Mouse (Mus musculus) MEL (cell line): ENCODE measurements at regions not wholly inside any gene's neighbourhood (a gene's known extent, or its start where the extent isn't known, plus 50 kb on each side); places are given as distances from the start of the nearest gene placed in this dataset.

Experiments used
- DNase-seq: peaks from one replicate; pipeline ENCODE4 v3.0.0; 2011; ENCODE audit warnings: low read depth, low spot score
- H3K27ac ChIP-seq: 2 replicates; pipeline ENCODE4 v1.5.1; 2012; ENCODE audit warnings: low read depth, mild to moderate bottlenecking, control low read depth, low read length, moderate library complexity; ENCODE audit not compliant: control insufficient read depth
- H3K27me3 ChIP-seq, 2 experiments: fragments of 150-350 bp in 1 of 2; sonication (generic) in 1 of 2; 2 replicates each; pipeline ENCODE4 v1.6.1; 2012; ENCODE audit warnings: low read length in 2 of 2, mild to moderate bottlenecking in 2 of 2, improper control_type of control experiment in 1 of 2, moderate library complexity in 1 of 2; ENCODE audit not compliant: insufficient read depth in 2 of 2, control insufficient read depth in 1 of 2
- H3K36me3 ChIP-seq, 2 experiments: 2 replicates each; pipeline ENCODE4 v1.6.1; 2012 to 2014; ENCODE audit warnings: low read length in 2 of 2, improper control_type of control experiment in 1 of 2, inconsistent platforms in 1 of 2, mild to moderate bottlenecking in 1 of 2; ENCODE audit not compliant: insufficient read depth in 2 of 2, control insufficient read depth in 1 of 2
- H3K4me1 ChIP-seq, 2 experiments: fragments of 150-350 bp in 1 of 2; sonication (generic) in 1 of 2; 2 replicates each; pipeline ENCODE4 v1.6.1; 2012; ENCODE audit warnings: low read length in 2 of 2, improper control_type of control experiment in 1 of 2, mild to moderate bottlenecking in 1 of 2; ENCODE audit not compliant: insufficient read depth in 2 of 2, control insufficient read depth in 1 of 2
- H3K4me3 ChIP-seq, 2 experiments: fragments of 150-350 bp in 1 of 2; sonication (generic) in 1 of 2; 2 replicates each; pipeline ENCODE4 v1.5.1; 2012; ENCODE audit warnings: low read depth in 2 of 2, low read length in 2 of 2, mild to moderate bottlenecking in 2 of 2, moderate library complexity in 2 of 2, control low read depth in 1 of 2, improper control_type of control experiment in 1 of 2; ENCODE audit not compliant: control insufficient read depth in 1 of 2, insufficient read depth in 1 of 2
- H3K79me2 ChIP-seq: 2 replicates; pipeline ENCODE4 v1.6.1; 2012; ENCODE audit warnings: mild to moderate bottlenecking, low read length, moderate library complexity; ENCODE audit not compliant: control insufficient read depth, poor library complexity, insufficient read depth
- H3K9ac ChIP-seq: 2 replicates; pipeline ENCODE4 v1.6.1; 2012; ENCODE audit warnings: low read depth, mild to moderate bottlenecking, control low read depth, low read length, moderate library complexity; ENCODE audit not compliant: control insufficient read depth, poor library complexity, severe bottlenecking
- H3K9me3 ChIP-seq: fragments of 150-350 bp; sonication (generic); replicated peaks from 2 replicates; pipeline ENCODE4 v1.6.1; 2012; ENCODE audit warnings: mild to moderate bottlenecking, low read length, improper control_type of control experiment, moderate library complexity; ENCODE audit not compliant: insufficient read depth
- CHD1 ChIP-seq: IDR thresholded peaks from 2 replicates; pipeline ENCODE4 v1.6.1; 2012; ENCODE audit warnings: low read depth, mild to moderate bottlenecking, inconsistent platforms, low read length, improper control_type of control experiment
- CHD2 ChIP-seq: IDR thresholded peaks from 2 replicates; pipeline ENCODE4 v1.6.1; 2011; ENCODE audit warnings: low read length, improper control_type of control experiment
- CTCF ChIP-seq, 3 experiments: IDR thresholded peaks in 2 of 3; conservative IDR thresholded peaks in 1 of 3; 2 replicates each; pipeline ENCODE4 v1.5.1; 2011 to 2012; ENCODE audit warnings: low read length in 3 of 3, low read depth in 2 of 3, mild to moderate bottlenecking in 2 of 3, improper control_type of control experiment in 1 of 3, inconsistent platforms in 1 of 3, mixed read lengths in 1 of 3, moderate library complexity in 1 of 3; ENCODE audit not compliant: control insufficient read depth in 1 of 3, insufficient read depth in 1 of 3, poor library complexity in 1 of 3, severe bottlenecking in 1 of 3
- E2F4 ChIP-seq: IDR thresholded peaks from 2 replicates; pipeline ENCODE4 v1.6.1; 2011; ENCODE audit warnings: low read depth, low read length, improper control_type of control experiment, borderline replicate concordance
- ELF1 ChIP-seq: IDR thresholded peaks from 2 replicates; pipeline ENCODE4 v1.6.1; 2014; ENCODE audit warnings: low read depth, mild to moderate bottlenecking, inconsistent platforms, low read length, improper control_type of control experiment, moderate library complexity
- EP300 ChIP-seq, 2 experiments: IDR thresholded peaks; 2 replicates each; pipeline ENCODE4 v1.6.1; 2011; ENCODE audit warnings: improper control_type of control experiment in 2 of 2, low read length in 2 of 2, low read depth in 1 of 2, mild to moderate bottlenecking in 1 of 2
- ETS1 ChIP-seq: IDR thresholded peaks from 2 replicates; pipeline ENCODE4 v1.6.1; 2012; ENCODE audit warnings: low read depth, mild to moderate bottlenecking, inconsistent platforms, low read length, improper control_type of control experiment, moderate library complexity
- GATA1 ChIP-seq: IDR thresholded peaks from 2 replicates; pipeline ENCODE4 v1.6.1; 2011; ENCODE audit warnings: low read depth, low read length, improper control_type of control experiment
- HCFC1 ChIP-seq: IDR thresholded peaks from 2 replicates; pipeline ENCODE4 v1.6.1; 2012; ENCODE audit warnings: low read depth, mild to moderate bottlenecking, inconsistent platforms, low read length, improper control_type of control experiment, moderate library complexity
- JUND ChIP-seq: IDR thresholded peaks from 2 replicates; pipeline ENCODE4 v1.6.1; 2011; ENCODE audit warnings: low read depth, mild to moderate bottlenecking, improper control_type of control experiment, low read length
- KAT2A ChIP-seq: conservative IDR thresholded peaks from 2 replicates; pipeline ENCODE4 v1.6.1; 2012; ENCODE audit warnings: low read depth, low read length, improper control_type of control experiment, inconsistent platforms
- MEF2A ChIP-seq: IDR thresholded peaks from 2 replicates; pipeline ENCODE4 v1.6.1; 2014; ENCODE audit warnings: low read depth, mild to moderate bottlenecking, inconsistent platforms, low read length, improper control_type of control experiment; ENCODE audit not compliant: poor library complexity, insufficient replicate concordance, severe bottlenecking; ENCODE audit errors: extremely low read depth
- MYB ChIP-seq: IDR thresholded peaks from 2 replicates; pipeline ENCODE4 v1.6.1; 2011; ENCODE audit warnings: mild to moderate bottlenecking, low read depth, low read length, improper control_type of control experiment
- MYC ChIP-seq: IDR thresholded peaks from 2 replicates; pipeline ENCODE4 v1.6.1; 2011; ENCODE audit warnings: low read depth, mild to moderate bottlenecking, low read length, improper control_type of control experiment, moderate library complexity
- POLR2A ChIP-seq, 2 experiments: IDR thresholded peaks; 2 replicates each; pipeline ENCODE4 v1.6.1; 2011 to 2012; ENCODE audit warnings: low read length in 2 of 2, mild to moderate bottlenecking in 2 of 2, control low read depth in 1 of 2, improper control_type of control experiment in 1 of 2, low read depth in 1 of 2, moderate library complexity in 1 of 2; ENCODE audit not compliant: control insufficient read depth in 1 of 2, insufficient read depth in 1 of 2, poor library complexity in 1 of 2
- POLR2AphosphoS2 ChIP-seq: IDR thresholded peaks from 2 replicates; pipeline ENCODE4 v1.6.1; 2011; ENCODE audit warnings: low read length, improper control_type of control experiment
- POLR2AphosphoS5 ChIP-seq: IDR thresholded peaks from 2 replicates; pipeline ENCODE4 v1.6.1; 2012; ENCODE audit warnings: low read depth, borderline replicate concordance, mild to moderate bottlenecking, inconsistent platforms, low read length, moderate library complexity, mixed read lengths
- RAD21 ChIP-seq: IDR thresholded peaks from 2 replicates; pipeline ENCODE4 v1.6.1; 2011; ENCODE audit warnings: mild to moderate bottlenecking, low read depth, low read length, improper control_type of control experiment
- RCOR1 ChIP-seq: IDR thresholded peaks from 2 replicates; pipeline ENCODE4 v1.6.1; 2012; ENCODE audit warnings: low read depth, mild to moderate bottlenecking, inconsistent platforms, low read length, improper control_type of control experiment
- TAL1 ChIP-seq: IDR thresholded peaks from 2 replicates; pipeline ENCODE4 v1.6.1; 2012; ENCODE audit warnings: mild to moderate bottlenecking, inconsistent platforms, low read length, moderate library complexity, mixed read lengths
- TBP ChIP-seq: IDR thresholded peaks from 2 replicates; pipeline ENCODE4 v1.8.0; 2011; ENCODE audit warnings: low read depth, low read length, improper control_type of control experiment
- TCF12 ChIP-seq: IDR thresholded peaks from 2 replicates; pipeline ENCODE4 v1.6.1; 2014; ENCODE audit warnings: low read depth, mild to moderate bottlenecking, inconsistent platforms, low read length, improper control_type of control experiment, moderate library complexity
- UBTF ChIP-seq: IDR thresholded peaks from 2 replicates; pipeline ENCODE4 v1.6.1; 2012; ENCODE audit warnings: low read depth, mild to moderate bottlenecking, inconsistent platforms, low read length, improper control_type of control experiment, moderate library complexity, borderline replicate concordance; ENCODE audit not compliant: insufficient read depth
- USF2 ChIP-seq, 2 experiments: IDR thresholded peaks; 2 replicates each; pipeline ENCODE4 v1.6.1; 2011 to 2012; ENCODE audit warnings: improper control_type of control experiment in 2 of 2, low read length in 2 of 2, borderline replicate concordance in 1 of 2, inconsistent platforms in 1 of 2, low read depth in 1 of 2, mild to moderate bottlenecking in 1 of 2; ENCODE audit not compliant: insufficient read depth in 1 of 2
- ZC3H11A ChIP-seq: IDR thresholded peaks from 2 replicates; pipeline ENCODE4 v1.6.1; 2012; ENCODE audit warnings: low read depth, mild to moderate bottlenecking, inconsistent platforms, low read length, improper control_type of control experiment
- ZKSCAN1 ChIP-seq: IDR thresholded peaks from 2 replicates; pipeline ENCODE4 v1.6.1; 2012; ENCODE audit warnings: low read depth, mild to moderate bottlenecking, inconsistent platforms, low read length, improper control_type of control experiment, moderate library complexity
- ZMIZ1 ChIP-seq: IDR thresholded peaks from 2 replicates; pipeline ENCODE4 v1.6.1; 2012; ENCODE audit warnings: low read depth, mild to moderate bottlenecking, inconsistent platforms, low read length, improper control_type of control experiment, moderate library complexity
- ZNF384 ChIP-seq: IDR thresholded peaks from 2 replicates; pipeline ENCODE4 v1.6.1; 2012; ENCODE audit warnings: low read depth, mild to moderate bottlenecking, inconsistent platforms, low read length, improper control_type of control experiment

DNA sequence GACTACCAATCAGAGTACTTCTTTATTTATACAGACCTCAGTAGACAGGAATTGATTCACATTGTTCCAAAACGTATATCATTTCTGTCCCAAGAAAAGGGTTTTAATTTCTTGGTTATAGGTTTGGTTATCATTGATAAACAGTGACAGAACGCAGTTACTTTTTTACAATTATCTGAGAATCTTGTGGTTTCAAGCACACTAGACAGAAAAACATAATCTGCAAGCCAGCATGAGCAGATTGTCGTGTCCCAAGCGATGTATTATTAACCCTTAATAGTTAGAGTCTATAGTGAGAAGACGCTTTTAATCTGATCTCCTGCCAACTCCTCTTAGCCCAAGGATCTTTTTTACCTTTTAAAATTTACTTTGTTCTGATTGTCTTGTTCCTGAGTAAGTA, 645.4 kb upstream of the Gm21833 start:
- no peak overlapping the region for H3K9ac ChIP-seq
- no peak overlapping the region for H3K27ac ChIP-seq
- no peak overlapping the region for H3K4me3 ChIP-seq
- TF ChIP-seq MEF2A: no peak
- TF ChIP-seq TAL1: no peak
- TF ChIP-seq POLR2A (IDR thresholded peaks at IDR 0.05; ENCODE audit: control insufficient read depth in 1 of 2, insufficient read depth in 1 of 2, low read depth in 1 of 2, low read length in 2 of 2, poor library complexity in 1 of 2): no peak
- TF ChIP-seq JUND: no peak
- TF ChIP-seq HCFC1: no peak
- TF ChIP-seq CTCF (IDR thresholded peaks at IDR 0.05 in 2 of 3, conservative IDR thresholded peaks at IDR 0.05 in 1 of 3; ENCODE audit: control insufficient read depth in 1 of 3, insufficient read depth in 1 of 3, low read depth in 2 of 3, low read length in 3 of 3, poor library complexity in 1 of 3, severe bottlenecking in 1 of 3): no peak
- TF ChIP-seq CHD2: no peak
- no peak for TF ChIP-seq KAT2A
- TF ChIP-seq POLR2AphosphoS5: no peak
- no peak for TF ChIP-seq GATA1
- TF ChIP-seq MYB: no peak
- no peak for TF ChIP-seq ELF1
- no peak for TF ChIP-seq ZMIZ1
- no peak for TF ChIP-seq E2F4
- no peak for TF ChIP-seq ZKSCAN1
- TF ChIP-seq USF2 (IDR thresholded peaks at IDR 0.05; ENCODE audit: borderline replicate concordance in 1 of 2, insufficient read depth in 1 of 2, low read depth in 1 of 2, low read length in 2 of 2): no peak
- TF ChIP-seq RCOR1: no peak
- no peak for TF ChIP-seq EP300 (IDR thresholded peaks at IDR 0.05; ENCODE audit: low read depth in 1 of 2, low read length in 2 of 2)
- H3K4me1 ChIP-seq: no peaks in the 10 kb centered on the region
- no peaks in the 10 kb centered on the region for H3K36me3 ChIP-seq
- no peaks in the 10 kb centered on the region for H3K27me3 ChIP-seq
- H3K79me2 ChIP-seq: no peaks in the 10 kb centered on the region
- DNase-seq: no peak
- no peaks in the 10 kb centered on the region for H3K9me3 ChIP-seq

DNA sequence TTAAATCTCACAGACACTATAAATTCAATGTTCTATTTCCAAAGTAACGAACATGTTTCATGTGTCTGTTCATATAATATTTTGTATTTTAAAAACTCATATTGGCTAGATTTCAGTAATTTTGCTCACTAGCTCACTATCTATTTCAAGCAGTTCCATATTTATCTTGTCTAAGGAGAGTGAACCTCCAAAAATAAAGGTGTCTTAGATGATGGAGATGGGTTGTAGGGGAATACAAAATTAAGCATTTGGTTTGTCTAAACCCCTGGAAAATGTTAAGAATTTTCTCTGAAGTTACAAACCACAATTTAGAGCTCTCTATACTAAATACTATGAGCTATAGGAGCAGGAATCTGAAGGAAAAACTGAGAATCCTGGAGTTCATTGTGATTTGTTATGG, 595.3 kb upstream of the Gm21833 start:
- Histone ChIP-seq H3K4me1 (no peaks in the 10 kb centered on the region), H3K27ac (no peak overlapping the region), H3K9me3 (no peaks in the 10 kb centered on the region), H3K27me3 (no peaks in the 10 kb centered on the region), H3K9ac (no peak overlapping the region), H3K79me2 (no peaks in the 10 kb centered on the region), H3K4me3 (no peak overlapping the region), H3K36me3 (no peaks in the 10 kb centered on the region)
- DNase-seq: no peak
- TF ChIP-seq ETS1 (no peak), RAD21 (no peak), POLR2AphosphoS2 (no peak), JUND (no peak), TCF12 (no peak), CHD1 (no peak), TBP (no peak), MYB (no peak), ZNF384 (no peak), UBTF (no peak), EP300 (IDR thresholded peaks at IDR 0.05; ENCODE audit: low read depth in 1 of 2, low read length in 2 of 2) (no peak), HCFC1 (no peak), TAL1 (no peak), MYC (no peak), ZC3H11A (no peak), E2F4 (no peak)
